Mouse (Mus musculus): Measurements from ENCODE around the gene Hoxc11.

Gene Hoxc11

GRCm38 (mm10) chr15:102980912-102981311 is 26.7 kb downstream of the Hoxc11 start:
- no peak for DNase-seq (ENCODE audit: low spot score in 2 of 2)

GRCm38 (mm10) chr15:102981379-102982288 is 27.4 kb downstream of the Hoxc11 start:
- no peak for DNase-seq (ENCODE audit: low spot score in 2 of 2)

GRCm38 (mm10) chr15:102983716-102984115 is 29.5 kb downstream of the Hoxc11 start:
- no peak for DNase-seq (ENCODE audit: low spot score in 2 of 2)

GRCm38 (mm10) chr15:102984521-102984920 is 30.3 kb downstream of the Hoxc11 start:
- DNase-seq (ENCODE audit: low spot score in 2 of 2), result no peak

GRCm38 (mm10) chr15:102984925-102985324 is 30.7 kb downstream of the Hoxc11 start:
- DNase-seq (ENCODE audit: low spot score in 2 of 2), result no peak

GRCm38 (mm10) chr15:102987124-102987833 is 33.1 kb downstream of the Hoxc11 start:
- peak; percentile 65 for DNase-seq (ENCODE audit: low spot score in 2 of 2)

- DNase-seq (ENCODE audit: low spot score in 2 of 2), result no peak
These were observed 33.9 kb downstream of the Hoxc11 start for GRCm38 (mm10) chr15:102988078-102988477.

GRCm38 (mm10) chr15:102990461-102991397 is 36.5 kb downstream of the Hoxc11 start, which contains the start of gene Hoxc8:
Hoxc8 (plus strand) TSS chr15:102990607.
- no peak for DNase-seq (ENCODE audit: low spot score in 2 of 2)

- no peak for DNase-seq (ENCODE audit: low spot score in 2 of 2)
These were observed 37.6 kb downstream of the Hoxc11 start for GRCm38 (mm10) chr15:102991782-102992181.

- DNase-seq (ENCODE audit: low spot score in 2 of 2), result no peak
These were observed 38.0 kb downstream of the Hoxc11 start for GRCm38 (mm10) chr15:102992206-102992605.

GRCm38 (mm10) chr15:102992863-102993262 is 38.6 kb downstream of the Hoxc11 start:
- no peak for DNase-seq (ENCODE audit: low spot score in 2 of 2)

GRCm38 (mm10) chr15:102996548-102996947 is 42.3 kb downstream of the Hoxc11 start:
- no peak for DNase-seq (ENCODE audit: low spot score in 2 of 2)

GRCm38 (mm10) chr15:102997431-102997830 is 43.2 kb downstream of the Hoxc11 start:
- DNase-seq (ENCODE audit: low spot score in 2 of 2), result no peak

- no peak for DNase-seq (ENCODE audit: low spot score in 2 of 2)
These were observed 43.7 kb downstream of the Hoxc11 start, which contains the start of gene Hoxc6 for GRCm38 (mm10) chr15:102997939-102998355. Hoxc6 (plus strand) TSS chr15:102998257.

- no peak for DNase-seq (ENCODE audit: low spot score in 2 of 2)
These were observed 44.5 kb downstream of the Hoxc11 start for GRCm38 (mm10) chr15:102998608-102999182.

GRCm38 (mm10) chr15:102999183-102999831 is 45.1 kb downstream of the Hoxc11 start:
- no peak for DNase-seq (ENCODE audit: low spot score in 2 of 2)

- DNase-seq (ENCODE audit: low spot score in 2 of 2), result no peak
These were observed 45.7 kb downstream of the Hoxc11 start for GRCm38 (mm10) chr15:102999955-103000354.

GRCm38 (mm10) chr15:103000501-103000901 is 46.3 kb downstream of the Hoxc11 start:
- DNase-seq (ENCODE audit: low spot score in 2 of 2), result no peak

- no peak for DNase-seq (ENCODE audit: low spot score in 2 of 2)
These were observed 47.1 kb downstream of the Hoxc11 start for GRCm38 (mm10) chr15:103001370-103001769.

- no peak for DNase-seq (ENCODE audit: low spot score in 2 of 2)
These were observed 47.9 kb downstream of the Hoxc11 start for GRCm38 (mm10) chr15:103002156-103002555.
